Mouse (Mus musculus) intestine, postnatal 0 days (tissue): ENCODE measurements around the gene Gm21190. TPM values are rescaled to one million over a fixed set of nuclear protein-coding genes. Genes with fewer than 3 reads are reported as not detected.
A peak's percentile ranks its signal among the peaks of the same experiment; 100 is the strongest.
"Not testable (repeated sequence)": the region's sequence is repeated elsewhere in the genome, so short reads cannot be mapped to it uniquely, and the experiment has no call there.

Experiments
- ATAC-seq: fragments of 200-750 bp; cut with Nextera tagmentation; 2 replicates; pipeline ENCODE4 v1.8.0; 2017; ENCODE audit warnings: mild to moderate bottlenecking, moderate TSS enrichment, moderate library complexity
- H3K27ac ChIP-seq: fragments of 300-500 bp; sonication (generic); 2 replicates; pipeline ENCODE4 v1.5.1; 2014; ENCODE audit warnings: mild to moderate bottlenecking, low read depth, low read length, moderate library complexity
- H3K27me3 ChIP-seq: fragments of 300-500 bp; sonication (generic); replicated peaks from 2 replicates; pipeline ENCODE4 v1.6.1; 2014; ENCODE audit warnings: low read length, mixed read lengths; ENCODE audit not compliant: control insufficient read depth, insufficient read depth
- H3K36me3 ChIP-seq: fragments of 300-500 bp; sonication (generic); 2 replicates; pipeline ENCODE4 v1.6.1; 2014; ENCODE audit warnings: mild to moderate bottlenecking, moderate library complexity; ENCODE audit not compliant: control insufficient read depth, insufficient read depth
- H3K4me1 ChIP-seq: fragments of 300-500 bp; sonication (generic); replicated peaks from 2 replicates; pipeline ENCODE4 v1.6.1; 2014; ENCODE audit warnings: antibody characterized with exemption, low read length, mixed read lengths; ENCODE audit not compliant: control insufficient read depth, insufficient read depth
- H3K4me2 ChIP-seq: fragments of 300-500 bp; sonication (generic); replicated peaks from 2 replicates; pipeline ENCODE4 v1.6.1; 2014; ENCODE audit warnings: low read depth, mild to moderate bottlenecking, moderate library complexity
- H3K4me3 ChIP-seq: fragments of 300-500 bp; sonication (generic); 2 replicates; pipeline ENCODE4 v1.5.1; 2014; ENCODE audit warnings: low read depth, low read length
- H3K9ac ChIP-seq: fragments of 300-500 bp; sonication (generic); 2 replicates; pipeline ENCODE4 v1.6.1; 2014; ENCODE audit warnings: mild to moderate bottlenecking, low read depth, low read length
- H3K9me3 ChIP-seq: fragments of 300-500 bp; sonication (generic); 2 replicates; pipeline ENCODE4 v1.6.1; 2016; ENCODE audit warnings: mixed run types; ENCODE audit not compliant: control insufficient read depth
- CTCF ChIP-seq: sonication (generic); IDR thresholded peaks from 2 replicates; pipeline ENCODE4 v1.5.1; 2016; ENCODE audit warnings: low read depth, mild to moderate bottlenecking, control low read depth, antibody characterized with exemption, moderate library complexity
- WGBS: fragments of 180-500 bp; shearing (Covaris S2); extraction: QIAGEN DNeasy Blood & Tissue Kit; methylation state at CpG from one replicate; pipeline ENCODE4 v1.1.7; 2014; 5-methylcytosine and 5-hydroxymethylcytosine counted together
- polyA plus RNA-seq: library from polyadenylated mRNA; unstranded; fragments of >200 nt; fragmentation: Nextera tagmentation; extraction: Ambion mirVana; gene quantifications from 2 replicates; pipeline ENCODE4 v1.2.1, GENCODE M21; 2015

Gene Gm21190
- polyA plus RNA-seq, result not detected in 2 replicates

DNA sequence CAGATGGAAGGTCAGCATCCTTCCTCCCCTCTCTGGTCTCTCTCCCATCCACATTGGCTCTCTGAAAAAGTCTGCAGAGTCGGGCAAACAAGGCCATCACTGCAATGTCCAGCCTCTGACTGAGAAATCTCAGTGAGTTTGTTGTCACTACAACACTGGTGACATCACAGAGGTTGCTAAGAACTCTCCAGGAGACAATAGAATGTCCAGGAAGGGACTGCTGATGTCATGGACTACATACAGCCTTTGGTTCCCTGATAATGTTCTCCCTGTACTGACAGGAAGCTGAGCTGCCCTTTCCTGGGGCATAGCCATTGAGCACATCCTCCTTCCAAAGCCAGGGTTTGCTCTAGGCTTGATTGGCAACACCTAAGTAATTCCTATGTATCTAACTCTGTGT, at the start of gene Gm21190:
Gm21190 (minus strand) TSS at position 101 of the 400 bp plus-strand sequence.
- H3K4me3 ChIP-seq, H3K9ac ChIP-seq, H3K27me3 ChIP-seq, H3K4me1 ChIP-seq, ATAC-seq, H3K36me3 ChIP-seq, H3K4me2 ChIP-seq, H3K27ac ChIP-seq, H3K9me3 ChIP-seq: not testable (repeated sequence)
- no CpG with 5 or more reads among the region's 1 CpGs for whole genome bisulfite sequencing

DNA sequence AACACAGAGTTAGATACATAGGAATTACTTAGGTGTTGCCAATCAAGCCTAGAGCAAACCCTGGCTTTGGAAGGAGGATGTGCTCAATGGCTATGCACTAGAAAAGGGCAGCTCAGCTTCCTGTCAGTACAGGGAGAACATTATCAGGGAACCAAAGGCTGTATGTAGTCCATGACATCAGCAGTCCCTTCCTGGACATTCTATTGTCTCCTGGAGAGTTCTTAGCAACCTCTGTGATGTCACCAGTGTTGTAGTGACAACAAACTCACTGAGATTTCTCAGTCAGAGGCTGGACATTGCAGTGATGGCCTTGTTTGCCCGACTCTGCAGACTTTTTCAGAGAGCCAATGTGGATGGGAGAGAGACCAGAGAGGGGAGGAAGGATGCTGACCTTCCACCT, 48.0 kb upstream of the Gm21190 start, which contains the start of gene Gm21083:
Gm21083 (plus strand) TSS at position 301 of the 400 bp plus-strand sequence.
- not testable (repeated sequence) for ATAC-seq, H3K9ac ChIP-seq, H3K27me3 ChIP-seq, H3K4me1 ChIP-seq, H3K4me2 ChIP-seq, H3K4me3 ChIP-seq, H3K27ac ChIP-seq, H3K36me3 ChIP-seq, H3K9me3 ChIP-seq
- no CpG with 5 or more reads among the region's 1 CpGs for WGBS

DNA sequence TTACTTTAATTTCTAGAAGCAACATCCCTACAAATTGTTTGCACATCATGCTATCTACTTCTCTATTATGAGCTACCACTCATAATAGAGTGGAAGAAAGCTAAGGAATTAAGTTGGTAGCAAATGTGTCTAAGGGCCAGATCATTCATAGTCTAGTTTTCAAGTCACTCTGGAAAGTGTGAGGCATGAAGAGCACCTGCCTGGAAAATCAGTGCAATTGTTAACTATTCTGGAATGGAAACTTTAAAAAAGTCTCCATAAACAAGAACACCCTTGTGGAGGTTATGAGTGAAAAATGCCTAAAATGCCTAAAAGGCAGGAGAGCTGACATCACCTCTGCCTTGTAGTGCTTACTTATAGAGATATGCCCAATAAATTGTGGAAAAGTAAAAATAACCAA, 44.7 kb upstream of the Gm21190 start:
- H3K9ac ChIP-seq, H3K9me3 ChIP-seq, H3K4me1 ChIP-seq, H3K4me2 ChIP-seq, H3K36me3 ChIP-seq, H3K4me3 ChIP-seq, ATAC-seq, H3K27me3 ChIP-seq, H3K27ac ChIP-seq: not testable (repeated sequence)

DNA sequence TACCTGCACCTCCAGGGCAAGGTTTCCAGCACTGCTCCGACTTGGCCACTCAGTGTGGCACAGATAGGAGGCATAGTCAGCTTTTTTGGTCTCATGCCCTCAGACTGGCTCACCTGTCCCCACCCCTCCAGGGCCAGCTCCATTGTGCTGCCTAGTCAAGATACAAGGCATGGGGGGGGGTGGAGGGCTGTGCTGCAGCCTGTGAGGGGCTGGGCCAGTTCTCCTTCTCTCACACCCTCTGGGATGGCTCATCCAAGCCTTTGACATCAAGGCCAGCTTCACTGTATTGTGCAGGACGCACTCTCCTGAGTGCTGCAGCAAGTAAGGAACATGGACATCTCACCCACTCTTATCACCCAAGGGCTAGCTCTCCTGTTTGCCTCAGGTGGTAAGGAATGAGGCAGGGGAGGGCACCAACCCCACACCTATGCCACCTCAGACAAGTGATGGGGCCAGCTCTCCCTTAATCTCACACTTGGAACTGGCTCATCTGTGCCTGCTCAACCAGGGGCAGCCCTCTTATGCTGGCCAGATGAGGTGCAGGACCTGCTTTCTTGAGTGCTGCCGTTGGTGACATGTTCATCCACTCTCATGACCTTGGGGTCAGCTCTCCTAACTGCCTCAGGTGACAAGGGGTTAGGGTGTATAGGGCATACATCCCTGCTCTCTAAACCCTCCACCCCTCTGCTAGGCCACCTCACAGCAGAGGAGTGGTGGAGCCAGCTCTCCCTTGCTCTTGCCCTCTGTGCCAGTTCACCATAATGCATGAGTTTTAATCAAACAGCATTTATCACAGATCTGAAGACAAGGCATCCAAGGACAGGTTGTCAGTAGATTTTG, 32.6 kb upstream of the Gm21190 start:
- H3K27me3 ChIP-seq, H3K9ac ChIP-seq, H3K4me3 ChIP-seq, H3K36me3 ChIP-seq, H3K4me1 ChIP-seq, H3K4me2 ChIP-seq, H3K27ac ChIP-seq, H3K9me3 ChIP-seq: not testable (repeated sequence)
- 79% methylated on average over 3 of the region's 3 CpGs for WGBS
- peak; percentile 38; the same call in 1 of the 2 replicates for ATAC-seq

DNA sequence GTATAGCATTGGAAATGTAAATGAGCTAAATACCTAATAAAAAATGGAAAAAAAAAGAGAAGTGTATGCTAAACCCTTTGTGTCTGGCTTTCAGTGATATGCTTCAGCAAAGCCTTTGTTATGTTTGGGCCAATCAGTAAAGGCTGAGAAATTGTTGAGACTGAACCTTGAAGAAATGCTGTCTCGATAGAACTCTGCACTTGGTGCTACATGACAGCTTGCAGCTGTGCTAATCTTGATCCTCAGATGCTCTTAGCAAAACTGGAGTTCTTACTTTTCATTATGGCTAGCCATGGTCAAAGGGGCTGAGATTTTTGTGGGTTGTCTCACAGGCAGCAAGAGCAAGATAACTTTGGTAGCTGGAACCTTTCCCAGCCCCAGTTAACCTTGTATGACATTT, 29.6 kb upstream of the Gm21190 start:
- not testable (repeated sequence) for H3K36me3 ChIP-seq, H3K27me3 ChIP-seq, H3K9me3 ChIP-seq, H3K4me3 ChIP-seq, H3K4me1 ChIP-seq, H3K27ac ChIP-seq, ATAC-seq, H3K4me2 ChIP-seq, H3K9ac ChIP-seq
- 82% methylated on average over 1 of the region's 1 CpGs for WGBS

DNA sequence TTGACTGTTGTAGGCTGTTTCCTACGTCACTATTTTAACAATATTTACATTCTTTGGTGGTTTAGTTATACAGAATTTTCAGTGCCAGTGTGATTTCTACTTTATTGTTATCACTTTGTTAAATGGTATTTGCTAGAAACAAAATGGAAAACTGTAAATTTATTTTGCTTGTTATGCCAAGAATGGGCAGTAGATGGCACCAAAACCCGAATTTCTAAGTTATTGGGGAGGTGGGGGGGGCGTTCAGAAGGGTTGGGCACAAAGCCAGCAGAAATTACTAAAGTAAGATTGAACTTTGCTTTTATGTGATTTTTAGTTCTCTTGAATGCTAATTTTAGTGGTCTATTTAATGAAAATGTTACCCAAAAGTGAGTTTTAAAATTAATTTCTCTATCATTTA, 20.6 kb upstream of the Gm21190 start:
- H3K9ac ChIP-seq, ATAC-seq, H3K27me3 ChIP-seq, H3K36me3 ChIP-seq, H3K9me3 ChIP-seq, H3K4me3 ChIP-seq, H3K4me2 ChIP-seq, H3K4me1 ChIP-seq, H3K27ac ChIP-seq: not testable (repeated sequence)
- peak; percentile 61 for TF ChIP-seq CTCF
- WGBS, result 16% methylated on average over 3 of the region's 3 CpGs

DNA sequence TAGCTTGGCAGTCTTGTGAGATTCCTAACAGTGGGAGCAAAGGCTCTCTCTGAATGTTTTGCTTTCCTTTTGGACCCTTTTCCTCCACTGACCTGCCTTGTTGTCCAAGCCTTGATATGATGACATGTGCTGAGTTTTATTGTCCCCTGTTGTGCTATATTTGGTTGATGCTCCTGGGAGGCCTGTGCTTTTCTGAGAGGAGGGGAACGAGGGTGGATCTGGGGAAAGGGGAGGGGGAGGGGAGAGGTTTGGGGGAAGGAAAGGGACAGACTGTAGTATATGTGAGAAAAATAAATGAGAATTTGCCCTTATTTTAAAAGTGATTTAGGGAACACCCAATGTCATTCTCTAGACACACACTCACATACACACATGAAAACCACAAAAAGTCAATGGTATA, 20.1 kb upstream of the Gm21190 start:
- H3K36me3 ChIP-seq, H3K4me1 ChIP-seq, H3K27ac ChIP-seq, H3K9me3 ChIP-seq, H3K4me3 ChIP-seq, H3K27me3 ChIP-seq, H3K4me2 ChIP-seq, H3K9ac ChIP-seq, ATAC-seq: not testable (repeated sequence)
- WGBS, result 45% methylated on average over 1 of the region's 1 CpGs

DNA sequence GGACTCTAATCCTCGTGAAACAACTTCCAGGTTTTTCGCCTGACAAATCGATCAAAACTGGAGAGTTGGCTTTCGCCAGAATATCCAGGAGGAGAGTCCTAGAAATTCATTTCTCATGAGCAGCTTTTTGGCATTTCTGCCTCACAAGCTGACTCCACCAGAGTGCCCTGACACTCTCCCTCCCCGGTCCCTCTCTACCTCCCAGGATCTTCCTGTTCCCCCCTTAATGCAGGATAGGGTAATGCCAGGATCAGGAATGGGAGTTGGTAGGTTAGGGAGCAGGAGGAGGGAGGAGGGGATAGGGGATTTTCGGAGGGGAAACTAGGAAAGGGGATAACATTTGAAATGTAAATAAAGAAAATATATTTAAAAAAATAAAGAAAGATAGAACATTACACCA, 19.6 kb upstream of the Gm21190 start:
- H3K4me1 ChIP-seq, H3K27ac ChIP-seq, H3K9ac ChIP-seq, H3K4me2 ChIP-seq, H3K9me3 ChIP-seq, ATAC-seq, H3K27me3 ChIP-seq, H3K4me3 ChIP-seq, H3K36me3 ChIP-seq: not testable (repeated sequence)
- whole genome bisulfite sequencing, result 76% methylated on average over 6 of the region's 6 CpGs
